In genomic region chr13:49188966-49189360, GRCm38 (mm10) we compare ENCODE assay signal across 11 mouse cellular contexts. TPM values are rescaled to one million over a fixed set of nuclear protein-coding genes. Genes with fewer than 3 reads are reported as not detected.
DNase-seq lines count a peak whose midpoint lies in the region; ATAC-seq and TF ChIP-seq lines count a peak whose summit lies in the region.
"Had no signal": no experiment of that assay in that cellular context is flagged by ENCODE, and none has a peak within 500 bp of the region (broad histone marks: within the 10 kb centered on the region; RNA-seq: fewer than 3 reads in every experiment).

No protein-coding gene starts in this region.

- no peak for ATAC-seq in hindbrain, embryonic 12.5 days (ENCODE audit: low FRiP score)
- no peak for ATAC-seq in hindbrain, embryonic 11.5 days (ENCODE audit: low FRiP score)
- no peak for ATAC-seq in midbrain, postnatal 0 days (ENCODE audit: low FRiP score)
- ATAC-seq in midbrain, embryonic 14.5 days (ENCODE audit: low FRiP score, low TSS enrichment), result no peak
- ATAC-seq in limb, embryonic 13.5 days (ENCODE audit: low FRiP score, low read depth), result no peak
- no peak for ATAC-seq in stomach, postnatal 0 days (ENCODE audit: low FRiP score, low TSS enrichment)
- ATAC-seq: lung, postnatal 0 days had no signal

- 0 out of 2 replicates have a peak overlapping the region, but pooled peaks have one; percentile 11 for H3K4me2 ChIP-seq in hindbrain, embryonic 12.5 days (replicated peaks)
- H3K4me2 ChIP-seq in hindbrain, embryonic 11.5 days (replicated peaks; ENCODE audit: low read depth, low read length), result no peak overlapping the region
- 0 out of 2 replicates have a peak overlapping the region, but pooled peaks have one; percentile 98 for H3K4me2 ChIP-seq in midbrain, postnatal 0 days (ENCODE audit: low read depth, low read length, poor library complexity, severe bottlenecking)
- H3K4me2 ChIP-seq in midbrain, embryonic 14.5 days (ENCODE audit: low read length), result no peak overlapping the region
- peak overlapping the region; percentile 99 for H3K4me2 ChIP-seq in limb, embryonic 13.5 days (replicated peaks)
- H3K4me2 ChIP-seq in stomach, postnatal 0 days (replicated peaks; ENCODE audit: low read depth), result peak overlapping the region; percentile 91

- H3K4me3 ChIP-seq in hindbrain, embryonic 12.5 days, result no peak overlapping the region
- H3K4me3 ChIP-seq in hindbrain, embryonic 11.5 days (ENCODE audit: low read depth, low read length), result no peak overlapping the region
- H3K4me3 ChIP-seq in midbrain, postnatal 0 days (ENCODE audit: low read depth, low read length), result no peak overlapping the region
- H3K4me3 ChIP-seq in midbrain, embryonic 14.5 days (replicated peaks; ENCODE audit: low read depth, low read length), result no peak overlapping the region
- no peak overlapping the region for H3K4me3 ChIP-seq in limb, embryonic 13.5 days
- no peak overlapping the region for H3K4me3 ChIP-seq in stomach, postnatal 0 days (ENCODE audit: low read depth, low read length)
- H3K4me3 ChIP-seq: forebrain, embryonic 12.5 days had no signal

- H3K36me3 ChIP-seq in hindbrain, embryonic 12.5 days, result no peaks in the 10 kb centered on the region
- H3K36me3 ChIP-seq in hindbrain, embryonic 11.5 days (ENCODE audit: control insufficient read depth, insufficient read depth, low read length), result no peaks in the 10 kb centered on the region
- no peaks in the 10 kb centered on the region for H3K36me3 ChIP-seq in midbrain, postnatal 0 days (ENCODE audit: insufficient read depth, low read length)
- H3K36me3 ChIP-seq in midbrain, embryonic 14.5 days (ENCODE audit: control insufficient read depth, insufficient read depth, low read length), result no peaks in the 10 kb centered on the region
- no peaks in the 10 kb centered on the region for H3K36me3 ChIP-seq in limb, embryonic 13.5 days
- no peaks in the 10 kb centered on the region for H3K36me3 ChIP-seq in stomach, postnatal 0 days (ENCODE audit: control insufficient read depth, insufficient read depth, low read length)
- H3K36me3 ChIP-seq: forebrain, embryonic 12.5 days had no signal

- no peak overlapping the region for H3K27ac ChIP-seq in hindbrain, embryonic 12.5 days
- no peak overlapping the region for H3K27ac ChIP-seq in hindbrain, embryonic 11.5 days (ENCODE audit: low read depth, low read length)
- H3K27ac ChIP-seq in midbrain, postnatal 0 days (ENCODE audit: low read depth, low read length), result no peak overlapping the region
- H3K27ac ChIP-seq in midbrain, embryonic 14.5 days (replicated peaks; ENCODE audit: low read depth, low read length), result no peak overlapping the region
- no peak overlapping the region for H3K27ac ChIP-seq in limb, embryonic 13.5 days
- no peak overlapping the region for H3K27ac ChIP-seq in stomach, postnatal 0 days (replicated peaks)
- H3K27ac ChIP-seq: forebrain, embryonic 12.5 days had no signal

- no peak for TF ChIP-seq EP300 in stomach, postnatal 0 days (optimal IDR thresholded peaks at IDR 0.05)

- WGBS in hindbrain, embryonic 12.5 days, result 58% methylated on average over 2 of the region's 2 CpGs
- 72% methylated on average over 2 of the region's 2 CpGs for WGBS in hindbrain, embryonic 11.5 days
- 53% methylated on average over 2 of the region's 2 CpGs for WGBS in midbrain, postnatal 0 days
- WGBS in midbrain, embryonic 14.5 days, result 59% methylated on average over 2 of the region's 2 CpGs
- WGBS in limb, embryonic 13.5 days, result 40% methylated on average over 2 of the region's 2 CpGs
- 73% methylated on average over 2 of the region's 2 CpGs for WGBS in stomach, postnatal 0 days

- no peak overlapping the region for H3K9ac ChIP-seq in hindbrain, embryonic 12.5 days
- H3K9ac ChIP-seq in hindbrain, embryonic 11.5 days (ENCODE audit: low read depth, low read length), result no peak overlapping the region
- H3K9ac ChIP-seq in midbrain, postnatal 0 days (replicated peaks; ENCODE audit: low read length, poor library complexity, severe bottlenecking), result no peak overlapping the region
- no peak overlapping the region for H3K9ac ChIP-seq in midbrain, embryonic 14.5 days (replicated peaks; ENCODE audit: low read length)
- H3K9ac ChIP-seq in limb, embryonic 13.5 days, result no peak overlapping the region
- no peak overlapping the region for H3K9ac ChIP-seq in stomach, postnatal 0 days (ENCODE audit: low read length)

- peaks cover 21% of the 10 kb centered on the region for H3K27me3 ChIP-seq in hindbrain, embryonic 12.5 days
- H3K27me3 ChIP-seq in hindbrain, embryonic 11.5 days (ENCODE audit: control insufficient read depth, insufficient read depth, low read length), result no peaks in the 10 kb centered on the region
- no peaks in the 10 kb centered on the region for H3K27me3 ChIP-seq in midbrain, postnatal 0 days (ENCODE audit: insufficient read depth, low read length)
- H3K27me3 ChIP-seq in midbrain, embryonic 14.5 days (ENCODE audit: control insufficient read depth, insufficient read depth, low read length), result no peaks in the 10 kb centered on the region
- no peaks in the 10 kb centered on the region for H3K27me3 ChIP-seq in limb, embryonic 13.5 days
- no peaks in the 10 kb centered on the region for H3K27me3 ChIP-seq in stomach, postnatal 0 days (ENCODE audit: control insufficient read depth, insufficient read depth, low read length)

- H3K9me3 ChIP-seq in hindbrain, embryonic 12.5 days (replicated peaks), result 0 out of 2 replicates have a peak, but pooled peaks cover 2% of the 10 kb centered on the region
- no peaks in the 10 kb centered on the region for H3K9me3 ChIP-seq in hindbrain, embryonic 11.5 days (ENCODE audit: control insufficient read depth, low read length)
- H3K9me3 ChIP-seq in midbrain, postnatal 0 days (ENCODE audit: low read length), result no peaks in the 10 kb centered on the region
- no peaks in the 10 kb centered on the region for H3K9me3 ChIP-seq in midbrain, embryonic 14.5 days (ENCODE audit: control insufficient read depth, low read length)
- H3K9me3 ChIP-seq in limb, embryonic 13.5 days, result no peaks in the 10 kb centered on the region
- H3K9me3 ChIP-seq in stomach, postnatal 0 days (ENCODE audit: control insufficient read depth, low read length), result no peaks in the 10 kb centered on the region
- H3K9me3 ChIP-seq: forebrain, embryonic 12.5 days had no signal

- no peak for DNase-seq in hindbrain, embryonic 11.5 days (ENCODE audit: low spot score)
- DNase-seq in midbrain, postnatal 0 days (ENCODE audit: low spot score), result no peak
- no peak for DNase-seq in midbrain, embryonic 14.5 days
- no peak for DNase-seq in stomach, postnatal 0 days (ENCODE audit: low spot score)
- DNase-seq in embryo, embryonic 10 days (ENCODE audit: low spot score), result no peak
- DNase-seq: thymus, postnatal 25 days had no signal

- H3K4me1 ChIP-seq in hindbrain, embryonic 12.5 days, result peaks cover 36% of the 10 kb centered on the region
- H3K4me1 ChIP-seq in hindbrain, embryonic 11.5 days (replicated peaks; ENCODE audit: control insufficient read depth, insufficient read depth, low read length), result peaks cover 7% of the 10 kb centered on the region
- H3K4me1 ChIP-seq in midbrain, postnatal 0 days (ENCODE audit: insufficient read depth, low read length), result no peaks in the 10 kb centered on the region
- H3K4me1 ChIP-seq in midbrain, embryonic 14.5 days (ENCODE audit: control insufficient read depth, insufficient read depth, low read length), result peaks cover 10% of the 10 kb centered on the region
- H3K4me1 ChIP-seq in limb, embryonic 13.5 days, result peaks cover 52% of the 10 kb centered on the region
- H3K4me1 ChIP-seq in stomach, postnatal 0 days (replicated peaks; ENCODE audit: control insufficient read depth, insufficient read depth), result peaks cover 8% of the 10 kb centered on the region

- no peak for TF ChIP-seq CTCF in midbrain, postnatal 0 days (IDR thresholded peaks at IDR 0.05)
- no peak for TF ChIP-seq CTCF in stomach, postnatal 0 days (IDR thresholded peaks at IDR 0.05; ENCODE audit: low read depth)

RNA-seq across cellular contexts. Expression of gene Ninj1, which starts 1.7 kb away (rescaled TPM):
- polyA plus RNA-seq in hindbrain, embryonic 12.5 days (2016; fragmentation: Nextera tagmentation; extraction: Ambion mirVana), result 26.5 and 28.1 TPM in 2 replicates
- polyA plus RNA-seq in hindbrain, embryonic 11.5 days (2014; fragmentation: Nextera tagmentation; extraction: Ambion mirVana), result 20.6 and 21.5 TPM in 2 replicates
- total RNA-seq in midbrain, postnatal 0 days (2014; rRNA removed), result 19.4 and 29.7 TPM in 2 replicates
- polyA plus RNA-seq in midbrain, postnatal 0 days (2015; fragmentation: Nextera tagmentation; extraction: Ambion mirVana), result 34.8 and 36.5 TPM in 2 replicates
- polyA plus RNA-seq in midbrain, embryonic 14.5 days (2014; fragmentation: Nextera tagmentation; extraction: Ambion mirVana), result 15.3 and 22.0 TPM in 2 replicates
- 47.1 and 50.5 TPM in 2 replicates for polyA plus RNA-seq in limb, embryonic 13.5 days (2015; fragmentation: Nextera tagmentation; extraction: Ambion mirVana)
- 76.3 and 83.1 TPM in 2 replicates for polyA plus RNA-seq in stomach, postnatal 0 days (2015; fragmentation: Nextera tagmentation; extraction: Ambion mirVana)

RNA-seq across cellular contexts. Expression of gene Card19, which starts 26.9 kb away (rescaled TPM):
- 34.8 and 36.8 TPM in 2 replicates for polyA plus RNA-seq in hindbrain, embryonic 12.5 days (2016; fragmentation: Nextera tagmentation; extraction: Ambion mirVana)
- 20.3 and 27.4 TPM in 2 replicates for polyA plus RNA-seq in hindbrain, embryonic 11.5 days (2014; fragmentation: Nextera tagmentation; extraction: Ambion mirVana)
- 25.8 and 32.7 TPM in 2 replicates for total RNA-seq in midbrain, postnatal 0 days (2014; rRNA removed)
- polyA plus RNA-seq in midbrain, postnatal 0 days (2015; fragmentation: Nextera tagmentation; extraction: Ambion mirVana), result 39.8 and 44.5 TPM in 2 replicates
- polyA plus RNA-seq in midbrain, embryonic 14.5 days (2014; fragmentation: Nextera tagmentation; extraction: Ambion mirVana), result 20.6 and 24.6 TPM in 2 replicates
- 58.0 and 64.7 TPM in 2 replicates for polyA plus RNA-seq in limb, embryonic 13.5 days (2015; fragmentation: Nextera tagmentation; extraction: Ambion mirVana)
- polyA plus RNA-seq in stomach, postnatal 0 days (2015; fragmentation: Nextera tagmentation; extraction: Ambion mirVana), result 83.5 and 86.2 TPM in 2 replicates

RNA-seq across cellular contexts. Expression of gene Wnk2, which starts 41.1 kb away (rescaled TPM):
- 16.0 and 16.2 TPM in 2 replicates for polyA plus RNA-seq in hindbrain, embryonic 12.5 days (2016; fragmentation: Nextera tagmentation; extraction: Ambion mirVana)
- 8.5 and 11.0 TPM in 2 replicates for polyA plus RNA-seq in hindbrain, embryonic 11.5 days (2014; fragmentation: Nextera tagmentation; extraction: Ambion mirVana)
- 62.9 and 63.4 TPM in 2 replicates for total RNA-seq in midbrain, postnatal 0 days (2014; rRNA removed)
- polyA plus RNA-seq in midbrain, postnatal 0 days (2015; fragmentation: Nextera tagmentation; extraction: Ambion mirVana), result 15.2 and 17.7 TPM in 2 replicates
- polyA plus RNA-seq in midbrain, embryonic 14.5 days (2014; fragmentation: Nextera tagmentation; extraction: Ambion mirVana), result 27.1 and 29.0 TPM in 2 replicates
- polyA plus RNA-seq in limb, embryonic 13.5 days (2015; fragmentation: Nextera tagmentation; extraction: Ambion mirVana), result 2.0 and 2.1 TPM in 2 replicates
- 1.6 and 1.7 TPM in 2 replicates for polyA plus RNA-seq in stomach, postnatal 0 days (2015; fragmentation: Nextera tagmentation; extraction: Ambion mirVana)
- total RNA-seq: granulocyte monocyte progenitor cell, adult 5-6 weeks had no signal

RNA-seq across cellular contexts. Expression of gene Susd3, which starts 59.5 kb away (rescaled TPM):
- polyA plus RNA-seq in hindbrain, embryonic 12.5 days (2016; fragmentation: Nextera tagmentation; extraction: Ambion mirVana), result 0.47 and 0.96 TPM in 2 replicates
- polyA plus RNA-seq in hindbrain, embryonic 11.5 days (2014; fragmentation: Nextera tagmentation; extraction: Ambion mirVana), result 0.63 and 0.73 TPM in 2 replicates
- 0.33 and 1.2 TPM in 2 replicates for total RNA-seq in midbrain, postnatal 0 days (2014; rRNA removed)
- 0.63 and 0.92 TPM in 2 replicates for polyA plus RNA-seq in midbrain, postnatal 0 days (2015; fragmentation: Nextera tagmentation; extraction: Ambion mirVana)
- 0.32 and 1.1 TPM in 2 replicates for polyA plus RNA-seq in midbrain, embryonic 14.5 days (2014; fragmentation: Nextera tagmentation; extraction: Ambion mirVana)
- 1.8 and 1.9 TPM in 2 replicates for polyA plus RNA-seq in limb, embryonic 13.5 days (2015; fragmentation: Nextera tagmentation; extraction: Ambion mirVana)
- 1.0 and 1.2 TPM in 2 replicates for polyA plus RNA-seq in stomach, postnatal 0 days (2015; fragmentation: Nextera tagmentation; extraction: Ambion mirVana)

Comparison
In these comparisons a context has a peak if more than half of its experiments do, and no peak if none do; other contexts are left out.
1. H3K4me2 ChIP-seq: peak in hindbrain, embryonic 12.5 days (single experiment), midbrain, postnatal 0 days (single experiment), limb, embryonic 13.5 days (single experiment) and stomach, postnatal 0 days (single experiment); none in hindbrain, embryonic 11.5 days (single experiment) and midbrain, embryonic 14.5 days (single experiment).